Mouse (Mus musculus) erythroblast, embryonic 14.5 days (primary cell): ENCODE results near the gene Slc25a5.

ENCODE experiments used
- GATA1 ChIP-seq: IDR thresholded peaks from 2 replicates; pipeline ENCODE4 v1.6.1; 2012; ENCODE audit warnings: low read length, inconsistent platforms, mixed read lengths
- TAL1 ChIP-seq: IDR thresholded peaks from 3 replicates; pipeline ENCODE4 v1.6.1; 2012; ENCODE audit warnings: low read length, inconsistent platforms, mixed read lengths

DNA sequence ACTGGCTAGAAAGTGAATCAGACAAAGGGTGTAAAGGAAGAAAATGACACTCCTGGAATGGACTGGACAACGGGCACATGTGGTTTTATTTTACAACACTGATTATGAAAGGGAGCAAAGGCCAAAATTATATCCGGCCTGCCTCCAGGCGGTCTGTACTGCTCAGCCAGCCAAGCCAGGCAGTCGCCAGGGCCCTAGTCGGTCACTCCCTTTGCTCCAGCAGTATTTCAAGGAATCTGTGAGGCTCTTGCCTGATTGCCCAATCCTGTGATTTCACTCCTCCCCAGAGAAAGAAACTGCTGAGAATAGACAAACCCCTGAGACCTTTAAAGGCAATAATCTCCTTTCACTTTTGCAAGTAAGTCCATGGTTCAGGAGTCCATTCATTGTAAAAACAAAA, 8.7 kb downstream of the Slc25a5 start:
- TF ChIP-seq TAL1 (no peak), GATA1 (no peak)
